Mouse (Mus musculus) erythroblast, embryonic 14.5 days (primary cell): ENCODE measurements around the gene Syde2.

Source experiments
- GATA1 ChIP-seq: IDR thresholded peaks from 2 replicates; pipeline ENCODE4 v1.6.1; 2012; ENCODE audit warnings: low read length, inconsistent platforms, mixed read lengths
- TAL1 ChIP-seq: IDR thresholded peaks from 3 replicates; pipeline ENCODE4 v1.6.1; 2012; ENCODE audit warnings: low read length, inconsistent platforms, mixed read lengths

DNA sequence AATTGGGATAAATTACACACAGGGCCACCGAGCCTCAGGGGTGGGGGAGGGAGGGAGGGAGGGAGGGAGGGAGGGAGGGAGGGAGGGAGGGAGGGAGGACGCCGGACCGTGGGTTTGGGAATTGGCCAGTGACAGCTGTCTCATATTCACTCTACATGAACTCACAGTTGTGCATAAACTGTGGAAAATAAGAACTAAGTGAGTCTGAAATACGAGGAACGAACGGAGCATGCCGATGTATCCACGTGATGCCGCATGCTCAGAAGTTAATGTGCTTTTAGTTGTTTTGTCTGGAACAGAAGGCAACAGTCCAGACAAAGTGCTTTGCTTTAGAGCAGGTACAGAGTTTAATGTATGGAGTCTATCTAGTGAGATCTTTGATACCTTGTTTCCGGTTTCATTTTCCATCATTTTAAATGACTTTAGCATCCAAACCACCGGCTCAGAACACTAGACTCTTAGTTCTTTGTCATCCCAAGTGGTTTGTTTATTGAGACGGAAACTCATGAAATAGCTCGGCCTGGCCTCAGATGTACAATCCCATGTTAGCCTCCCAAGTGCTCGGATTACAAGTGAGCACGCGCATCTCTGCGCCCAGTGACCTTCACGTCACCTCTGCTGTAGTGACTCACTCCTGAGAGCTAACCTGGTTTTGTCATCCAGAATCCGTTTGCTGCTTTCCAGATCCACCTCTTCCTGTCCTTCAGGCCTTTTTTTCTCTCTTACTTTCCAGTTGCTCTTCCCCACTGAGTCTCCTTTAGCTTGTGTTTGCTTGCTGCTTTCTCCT, 22.4 kb downstream of the Syde2 start:
- no peak for TF ChIP-seq GATA1
- no peak for TF ChIP-seq TAL1
